Mouse (Mus musculus) E14TG2a.4 (cell line): ENCODE data around the gene Sos2.

Source experiments
- CTCF ChIP-seq: conservative IDR thresholded peaks from 2 replicates; pipeline ENCODE4 v1.5.1; 2014; ENCODE audit warnings: low read length
- NANOG ChIP-seq: IDR thresholded peaks from 2 replicates; pipeline ENCODE4 v1.6.1; 2014; ENCODE audit warnings: borderline replicate concordance, low read length, mixed read lengths
- POU5F1 ChIP-seq: IDR thresholded peaks from 2 replicates; pipeline ENCODE4 v1.6.1; 2014; ENCODE audit warnings: low read length, borderline replicate concordance

- TF ChIP-seq CTCF (no peak), POU5F1 (no peak), NANOG (no peak)
Observed at GRCm38 (mm10) chr12:69682065-69682787, 574 bp upstream of the Sos2 start.
